Mouse (Mus musculus) cerebellum, postnatal 25 days (tissue): Measurements from ENCODE around the gene Tmub2.
"Not testable (repeated sequence)": the region's sequence is repeated elsewhere in the genome, so short reads cannot be mapped to it uniquely, and the experiment has no call there.

Source experiments
- DNase-seq, 2 experiments: peaks; one replicate each; pipeline ENCODE4 v3.0.0; 2021; ENCODE audit warnings: mixed read lengths in 2 of 2

Tmub2 gene

GRCm38 (mm10) chr11:102279595-102279994 lies 5.1 kb upstream of the Tmub2 start:
- no peak for DNase-seq

GRCm38 (mm10) chr11:102280267-102280666 lies 4.5 kb upstream of the Tmub2 start:
- DNase-seq: not testable (repeated sequence)

- DNase-seq: no peak
Observed at GRCm38 (mm10) chr11:102283922-102284321, 809 bp upstream of the Tmub2 start.

- no peak for DNase-seq
Observed at GRCm38 (mm10) chr11:102285095-102285834, 534 bp downstream of the Tmub2 start.

- DNase-seq: no peak
Observed at GRCm38 (mm10) chr11:102287485-102287884, 2.8 kb downstream of the Tmub2 start.

GRCm38 (mm10) chr11:102288027-102288804 lies 3.5 kb downstream of the Tmub2 start:
- DNase-seq: no peak

GRCm38 (mm10) chr11:102288913-102289312 lies 4.2 kb downstream of the Tmub2 start:
- DNase-seq: no peak

GRCm38 (mm10) chr11:102289511-102290100 lies 4.9 kb downstream of the Tmub2 start:
- DNase-seq: no peak

GRCm38 (mm10) chr11:102290141-102290540 lies 5.4 kb downstream of the Tmub2 start:
- no peak for DNase-seq

- no peak for DNase-seq
Observed at GRCm38 (mm10) chr11:102291051-102291535, 6.4 kb downstream of the Tmub2 start.

GRCm38 (mm10) chr11:102293971-102294370 lies 9.2 kb downstream of the Tmub2 start:
- DNase-seq: peak in 1 of 2 experiments; percentile 23

GRCm38 (mm10) chr11:102294416-102294815 lies 9.7 kb downstream of the Tmub2 start:
- no peak for DNase-seq

GRCm38 (mm10) chr11:102294887-102295597 lies 10.3 kb downstream of the Tmub2 start:
- peak in 1 of 2 experiments; percentile 53 for DNase-seq

GRCm38 (mm10) chr11:102295598-102296471 lies 11.1 kb downstream of the Tmub2 start:
- DNase-seq: peak; percentile 47 to 65

GRCm38 (mm10) chr11:102296491-102297472 lies 12.1 kb downstream of the Tmub2 start, which contains the start of gene Atxn7l3:
Gene Atxn7l3, minus strand, starts transcription at chr11:102296631.
- DNase-seq: peak; percentile 97 to 99

GRCm38 (mm10) chr11:102297577-102298556 lies 13.1 kb downstream of the Tmub2 start:
- no peak for DNase-seq

GRCm38 (mm10) chr11:102299839-102300238 lies 15.1 kb downstream of the Tmub2 start:
- DNase-seq: peak; percentile 63 to 82

GRCm38 (mm10) chr11:102304141-102304540 lies 19.4 kb downstream of the Tmub2 start:
- no peak for DNase-seq

GRCm38 (mm10) chr11:102305359-102305758 lies 20.6 kb downstream of the Tmub2 start:
- DNase-seq: no peak
